Mouse (Mus musculus) C2C12 (cell line): ENCODE results near the gene Dmrta1.

Source experiments
- CEBPB ChIP-seq: IDR thresholded peaks from one replicate; pipeline ENCODE4 v1.6.1; 2011; ENCODE audit warnings: low read depth, mild to moderate bottlenecking, control low read depth, moderate library complexity
- CTCF ChIP-seq: IDR thresholded peaks from one replicate; pipeline ENCODE4 v1.5.1; 2011; ENCODE audit not compliant: control insufficient read depth, insufficient read depth, insufficient read length
- FOSL1 ChIP-seq: IDR thresholded peaks from one replicate; pipeline ENCODE4 v1.8.0; 2011; ENCODE audit warnings: mild to moderate bottlenecking, low read length; ENCODE audit not compliant: poor library complexity, insufficient read depth, severe bottlenecking
- MAX ChIP-seq: IDR thresholded peaks from one replicate; pipeline ENCODE4 v1.6.1; 2011; ENCODE audit warnings: mild to moderate bottlenecking, control low read depth
- MYOD1 ChIP-seq: IDR thresholded peaks from one replicate; pipeline ENCODE4 v1.6.1; 2011; ENCODE audit warnings: low read depth; ENCODE audit not compliant: control insufficient read depth, insufficient read length
- MYOG ChIP-seq: IDR thresholded peaks from one replicate; pipeline ENCODE4 v1.6.1; 2011; ENCODE audit not compliant: control insufficient read depth, insufficient read length; ENCODE audit errors: extremely low read depth
- USF1 ChIP-seq: IDR thresholded peaks from one replicate; pipeline ENCODE4 v1.6.1; 2011; ENCODE audit warnings: low read depth, mild to moderate bottlenecking, control low read depth, moderate library complexity

DNA sequence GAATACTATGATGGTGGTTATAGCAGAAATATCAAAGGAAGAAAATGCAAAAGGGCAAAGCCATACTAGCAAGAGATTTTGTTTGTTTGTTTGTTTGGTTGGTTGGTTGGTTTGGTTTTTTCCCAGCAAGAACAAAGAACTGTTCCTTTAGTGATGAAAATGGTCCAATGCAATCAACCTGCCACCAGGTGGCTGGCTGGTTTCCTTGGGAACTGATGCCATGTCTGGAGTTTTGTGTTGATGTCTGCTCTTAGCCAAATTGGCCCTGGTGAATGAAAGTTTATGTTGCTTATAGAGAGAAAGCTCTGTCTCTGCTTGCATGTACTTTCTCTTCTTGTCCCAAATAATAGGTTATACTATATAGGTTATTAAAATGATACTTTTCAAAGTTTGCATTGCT, 18.7 kb downstream of the Dmrta1 start:
- TF ChIP-seq CTCF: no peak
- no peak for TF ChIP-seq MYOD1
- no peak for TF ChIP-seq CEBPB
- TF ChIP-seq USF1: no peak
- no peak for TF ChIP-seq MAX
- TF ChIP-seq FOSL1: no peak
- TF ChIP-seq MYOG: no peak
